Mouse (Mus musculus): ENCODE measurements around the gene Hrh2. TPM values are rescaled to one million over a fixed set of nuclear protein-coding genes. Genes with fewer than 3 reads are reported as not detected.

Gene Hrh2
- not detected for polyA plus RNA-seq (2014; fragmentation: Illumina TruSeq; extraction: RNeasy Lipid Tissue Mini Kit (QIAGEN cat#74804); ENCODE audit: low read depth, low replicate concordance)

DNA sequence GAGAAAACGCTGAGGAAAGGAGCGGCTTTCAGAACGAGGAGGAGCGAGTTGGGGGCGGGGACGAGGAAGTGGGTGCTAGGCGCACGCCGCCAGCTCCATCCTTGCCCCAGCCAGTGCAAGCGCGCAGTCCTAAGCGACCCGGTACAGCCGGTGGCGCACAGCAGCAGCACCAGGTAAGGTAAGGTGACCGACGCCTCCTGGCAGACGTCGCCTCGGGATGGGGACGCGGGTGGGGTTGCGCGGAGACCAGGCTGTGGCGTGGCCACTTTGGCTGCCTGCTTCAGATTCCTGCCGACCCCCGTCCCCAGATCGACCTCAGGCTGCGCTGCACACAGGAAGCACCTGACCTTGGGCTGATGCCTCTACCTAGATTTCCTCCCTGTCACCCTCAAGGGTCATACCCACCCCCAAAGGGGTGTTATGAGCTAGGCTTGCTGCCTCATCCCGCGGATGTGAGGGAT, at the start of gene Hrh2:
TSS of gene Hrh2 (plus strand) at position 109 of the 461 bp plus-strand sequence.

Other genes starting within 250 kb of the Hrh2 start
- gene Drd1, start 136.4 kb upstream of the Hrh2 start, polyA plus RNA-seq (2014; fragmentation: Illumina TruSeq; extraction: RNeasy Lipid Tissue Mini Kit (QIAGEN cat#74804); ENCODE audit: low read depth, low replicate concordance) = 0.20 TPM
- 278 TPM for gene Sfxn1, start 120.3 kb upstream of the Hrh2 start, polyA plus RNA-seq (2014; fragmentation: Illumina TruSeq; extraction: RNeasy Lipid Tissue Mini Kit (QIAGEN cat#74804); ENCODE audit: low read depth, low replicate concordance)
- 6.3 TPM for gene Cplx2, start 179.2 kb downstream of the Hrh2 start, polyA plus RNA-seq (2014; fragmentation: Illumina TruSeq; extraction: RNeasy Lipid Tissue Mini Kit (QIAGEN cat#74804); ENCODE audit: low read depth, low replicate concordance)

All from kidney, adult 10 weeks (tissue).